Mouse (Mus musculus): Measurements from ENCODE around the gene Sec24d. TPM values are rescaled to one million over a fixed set of nuclear protein-coding genes. Genes with fewer than 3 reads are reported as not detected.

Sec24d gene
- polyA plus RNA-seq, 1 experiment from 2014 or later, result 32.5 TPM

- H3K9ac ChIP-seq (ENCODE audit: low read depth, low read length), result no peak overlapping the region
- no peak for ATAC-seq (replicated peaks; ENCODE audit: low FRiP score)
- no peak overlapping the region for H3K4me2 ChIP-seq
- no peaks in the 10 kb centered on the region for H3K9me3 ChIP-seq (ENCODE audit: control insufficient read depth, low read length)
- H3K4me1 ChIP-seq (replicated peaks; ENCODE audit: control insufficient read depth, insufficient read depth, low read length), result no peaks in the 10 kb centered on the region
- no peak overlapping the region for H3K4me3 ChIP-seq (ENCODE audit: low read depth, low read length)
- H3K27ac ChIP-seq (ENCODE audit: low read depth, low read length), result no peak overlapping the region
- no peaks in the 10 kb centered on the region for H3K36me3 ChIP-seq (ENCODE audit: control insufficient read depth, insufficient read depth, low read length)
- no peak for DNase-seq (ENCODE audit: low spot score)
- peaks cover 8% of the 10 kb centered on the region for H3K27me3 ChIP-seq (replicated peaks; ENCODE audit: control insufficient read depth, insufficient read depth, low read length)
Measured at GRCm38 (mm10) chr3:123237446-123237845, 29.8 kb upstream of the Sec24d start.

DNA sequence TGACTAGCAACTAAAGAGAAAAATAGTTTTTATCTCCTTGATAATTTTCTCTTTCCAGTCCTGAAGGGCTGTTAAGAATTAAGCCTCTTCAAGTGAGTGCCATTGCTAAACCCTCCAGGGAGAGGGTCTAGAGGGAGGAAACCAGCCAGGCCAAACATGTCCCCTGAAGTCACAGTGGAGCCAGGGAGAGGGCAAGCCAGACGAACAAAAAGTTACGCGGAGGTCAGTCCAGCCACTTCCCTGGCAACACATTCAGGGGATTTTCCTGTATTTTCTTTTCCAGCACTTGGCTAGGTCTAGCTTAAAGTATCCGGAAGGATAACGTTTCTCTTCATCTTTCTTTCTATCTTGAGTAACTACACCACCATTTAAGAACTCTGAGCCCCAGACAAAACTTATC, 22.9 kb upstream of the Sec24d start:
- no peaks in the 10 kb centered on the region for H3K4me1 ChIP-seq (replicated peaks; ENCODE audit: control insufficient read depth, insufficient read depth, low read length)
- 57% methylated on average over 5 of the region's 5 CpGs for WGBS
- no peak for DNase-seq (ENCODE audit: low spot score)
- no peak for ATAC-seq (replicated peaks; ENCODE audit: low FRiP score)
- H3K36me3 ChIP-seq (ENCODE audit: control insufficient read depth, insufficient read depth, low read length), result no peaks in the 10 kb centered on the region
- no peak overlapping the region for H3K9ac ChIP-seq (ENCODE audit: low read depth, low read length)
- H3K9me3 ChIP-seq (ENCODE audit: control insufficient read depth, low read length), result no peaks in the 10 kb centered on the region
- no peak overlapping the region for H3K27ac ChIP-seq (ENCODE audit: low read depth, low read length)
- no peak overlapping the region for H3K4me2 ChIP-seq
- H3K27me3 ChIP-seq (replicated peaks; ENCODE audit: control insufficient read depth, insufficient read depth, low read length), result no peaks in the 10 kb centered on the region
- H3K4me3 ChIP-seq (ENCODE audit: low read depth, low read length), result no peak overlapping the region

DNA sequence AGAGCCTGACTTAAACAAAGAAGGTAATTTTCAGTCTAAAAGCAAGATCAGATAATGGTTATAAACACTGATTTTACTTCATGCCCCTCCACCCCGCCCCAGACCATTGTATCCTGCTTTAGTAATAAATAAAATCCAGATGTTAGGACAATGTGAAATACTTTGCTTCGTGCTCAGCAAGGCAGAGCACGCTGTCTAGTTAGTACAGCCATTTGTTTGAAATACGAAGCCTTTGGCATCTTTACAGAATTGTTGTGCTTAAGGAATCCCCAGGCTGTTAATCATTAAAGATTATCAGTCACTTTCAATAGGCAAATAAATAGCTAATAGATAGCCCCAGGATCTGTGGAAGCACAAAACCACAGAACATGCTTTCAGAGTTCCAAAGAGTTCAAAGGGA, 21.6 kb upstream of the Sec24d start:
- no peak overlapping the region for H3K9ac ChIP-seq (ENCODE audit: low read depth, low read length)
- H3K4me2 ChIP-seq, result no peak overlapping the region
- 58% methylated on average over 4 of the region's 4 CpGs for WGBS
- no peaks in the 10 kb centered on the region for H3K36me3 ChIP-seq (ENCODE audit: control insufficient read depth, insufficient read depth, low read length)
- no peaks in the 10 kb centered on the region for H3K9me3 ChIP-seq (ENCODE audit: control insufficient read depth, low read length)
- ATAC-seq (replicated peaks; ENCODE audit: low FRiP score), result no peak
- H3K4me3 ChIP-seq (ENCODE audit: low read depth, low read length), result no peak overlapping the region
- no peak overlapping the region for H3K27ac ChIP-seq (ENCODE audit: low read depth, low read length)
- no peaks in the 10 kb centered on the region for H3K4me1 ChIP-seq (replicated peaks; ENCODE audit: control insufficient read depth, insufficient read depth, low read length)
- DNase-seq (ENCODE audit: low spot score), result no peak
- H3K27me3 ChIP-seq (replicated peaks; ENCODE audit: control insufficient read depth, insufficient read depth, low read length), result no peaks in the 10 kb centered on the region

DNA sequence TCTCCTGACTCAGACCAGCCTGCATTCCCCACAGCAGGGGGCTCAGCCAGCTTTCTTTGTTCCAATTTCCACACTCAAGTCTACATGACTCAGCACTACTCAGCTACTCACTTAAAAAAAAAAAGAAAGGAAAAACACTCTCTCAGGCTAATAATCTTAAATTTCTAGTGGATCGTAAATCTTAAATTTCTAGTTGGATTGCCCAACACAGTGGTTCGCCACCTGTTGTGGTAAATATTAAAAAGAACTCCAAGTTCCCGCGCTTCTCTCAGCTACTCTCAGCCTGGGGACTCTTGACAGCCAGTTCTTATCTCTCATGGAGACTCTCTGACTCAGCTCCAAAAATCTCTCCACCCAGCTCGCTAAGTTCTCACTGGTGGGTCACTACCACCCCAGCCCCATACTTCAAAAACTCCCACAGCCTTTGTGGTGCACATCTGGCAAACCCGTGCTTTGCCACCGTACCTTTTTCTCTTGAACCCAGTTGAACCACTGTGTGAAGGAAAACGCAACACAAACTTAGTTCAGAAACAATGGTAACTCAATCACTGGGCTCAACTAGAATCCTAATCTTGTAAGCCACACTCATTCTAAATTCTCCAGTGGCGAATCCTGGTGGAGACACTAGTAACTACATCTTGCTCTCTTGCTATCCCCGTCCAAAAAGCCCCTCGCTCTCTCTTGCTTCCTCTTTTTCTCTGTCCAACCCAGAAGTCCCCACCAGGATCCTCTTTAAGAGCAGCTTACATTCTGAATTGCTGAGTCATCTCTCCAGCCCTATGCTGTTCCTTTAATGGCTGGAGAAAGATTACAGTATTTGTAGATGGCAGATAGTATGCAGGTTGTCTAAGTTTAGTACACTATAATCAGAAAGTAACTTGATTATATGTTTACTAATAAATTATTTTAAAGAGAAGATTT, 10.8 kb upstream of the Sec24d start:
- ATAC-seq (replicated peaks; ENCODE audit: low FRiP score), result peak; percentile 66
- H3K36me3 ChIP-seq (ENCODE audit: control insufficient read depth, insufficient read depth, low read length), result no peaks in the 10 kb centered on the region
- no peak overlapping the region for H3K9ac ChIP-seq (ENCODE audit: low read depth, low read length)
- no peaks in the 10 kb centered on the region for H3K27me3 ChIP-seq (replicated peaks; ENCODE audit: control insufficient read depth, insufficient read depth, low read length)
- WGBS, result 49% methylated on average over 11 of the region's 11 CpGs
- H3K4me3 ChIP-seq (ENCODE audit: low read depth, low read length), result no peak overlapping the region
- DNase-seq (ENCODE audit: low spot score), result no peak
- H3K4me1 ChIP-seq (replicated peaks; ENCODE audit: control insufficient read depth, insufficient read depth, low read length), result no peaks in the 10 kb centered on the region
- no peaks in the 10 kb centered on the region for H3K9me3 ChIP-seq (ENCODE audit: control insufficient read depth, low read length)
- H3K4me2 ChIP-seq, result no peak overlapping the region
- H3K27ac ChIP-seq (ENCODE audit: low read depth, low read length), result no peak overlapping the region

DNA sequence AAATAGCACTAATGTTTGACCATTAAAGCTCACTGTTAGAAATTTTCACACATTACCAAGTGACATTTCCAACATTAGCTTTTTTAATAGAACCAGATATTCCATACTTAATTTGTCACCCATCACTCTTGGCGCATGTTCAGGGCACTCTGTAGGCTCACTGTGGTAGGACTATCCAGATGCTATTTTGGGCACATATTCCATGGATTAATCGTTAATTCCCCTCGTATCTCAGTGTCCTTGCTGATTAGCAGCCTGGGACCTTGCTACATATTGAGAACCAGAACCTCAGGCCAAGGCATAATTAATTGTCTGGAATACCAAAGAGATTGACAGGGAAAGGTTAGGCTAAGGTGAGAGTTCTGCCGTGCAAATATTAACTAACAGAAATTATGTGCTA, 8.5 kb upstream of the Sec24d start:
- no peak overlapping the region for H3K4me2 ChIP-seq
- no peaks in the 10 kb centered on the region for H3K27me3 ChIP-seq (replicated peaks; ENCODE audit: control insufficient read depth, insufficient read depth, low read length)
- no peak for ATAC-seq (replicated peaks; ENCODE audit: low FRiP score)
- WGBS, result 78% methylated on average over 4 of the region's 4 CpGs
- no peak overlapping the region for H3K9ac ChIP-seq (ENCODE audit: low read depth, low read length)
- no peak overlapping the region for H3K27ac ChIP-seq (ENCODE audit: low read depth, low read length)
- H3K4me1 ChIP-seq (replicated peaks; ENCODE audit: control insufficient read depth, insufficient read depth, low read length), result no peaks in the 10 kb centered on the region
- no peaks in the 10 kb centered on the region for H3K36me3 ChIP-seq (ENCODE audit: control insufficient read depth, insufficient read depth, low read length)
- no peak overlapping the region for H3K4me3 ChIP-seq (ENCODE audit: low read depth, low read length)
- DNase-seq (ENCODE audit: low spot score), result no peak
- no peaks in the 10 kb centered on the region for H3K9me3 ChIP-seq (ENCODE audit: control insufficient read depth, low read length)

DNA sequence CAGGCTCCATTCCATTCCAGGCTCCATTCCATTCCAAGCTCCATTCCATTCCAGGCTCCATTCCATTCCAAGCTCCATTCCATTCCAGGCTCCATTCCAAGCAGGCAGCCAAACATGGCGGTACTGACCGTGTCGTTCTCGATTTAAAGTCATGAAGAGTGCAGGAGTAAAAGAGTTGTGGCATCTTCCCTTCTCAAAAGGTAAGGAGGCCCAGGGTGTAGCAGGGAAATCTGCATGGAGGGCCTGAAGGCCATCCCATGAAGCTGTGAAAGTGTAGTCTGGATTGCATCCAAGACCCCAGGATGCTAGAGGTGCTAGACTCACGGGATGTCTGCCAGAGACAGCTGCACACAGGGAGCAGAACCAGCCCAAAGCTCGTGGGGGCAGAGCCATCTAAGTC, 2.5 kb upstream of the Sec24d start:
- H3K4me3 ChIP-seq (ENCODE audit: low read depth, low read length), result no peak overlapping the region
- H3K27ac ChIP-seq (ENCODE audit: low read depth, low read length), result no peak overlapping the region
- no peak overlapping the region for H3K9ac ChIP-seq (ENCODE audit: low read depth, low read length)
- DNase-seq (ENCODE audit: low spot score), result no peak
- H3K4me2 ChIP-seq, result no peak overlapping the region
- 61% methylated on average over 6 of the region's 6 CpGs for WGBS
- H3K9me3 ChIP-seq (ENCODE audit: control insufficient read depth, low read length), result no peaks in the 10 kb centered on the region
- H3K36me3 ChIP-seq (ENCODE audit: control insufficient read depth, insufficient read depth, low read length), result no peaks in the 10 kb centered on the region
- H3K27me3 ChIP-seq (replicated peaks; ENCODE audit: control insufficient read depth, insufficient read depth, low read length), result peaks cover 8% of the 10 kb centered on the region; the same call in 1 of the 2 replicates
- H3K4me1 ChIP-seq (replicated peaks; ENCODE audit: control insufficient read depth, insufficient read depth, low read length), result no peaks in the 10 kb centered on the region
- no peak for ATAC-seq (replicated peaks; ENCODE audit: low FRiP score)

DNA sequence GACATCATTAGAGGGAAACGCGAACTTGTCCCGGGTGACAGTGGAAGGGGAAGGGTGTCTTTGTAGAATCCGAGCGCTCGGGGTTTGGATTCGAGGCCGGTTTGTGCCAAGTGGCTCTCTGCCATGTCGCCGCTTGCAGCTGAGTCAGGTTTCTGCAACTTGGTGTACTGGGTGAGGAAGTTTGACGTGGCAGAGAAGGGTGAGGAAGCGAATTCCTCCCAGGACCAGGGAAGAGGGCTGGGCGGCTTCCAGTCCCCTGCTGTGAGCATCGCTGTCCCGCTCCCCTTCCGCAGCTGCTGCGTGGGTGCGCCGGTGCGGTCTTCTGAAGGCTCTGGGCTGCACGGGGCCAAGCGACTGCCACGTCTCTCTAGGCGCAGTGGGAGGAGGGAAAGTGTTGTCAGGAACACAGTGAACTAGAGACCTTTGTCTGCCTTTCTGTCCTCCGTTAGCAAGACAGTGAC, 516 bp downstream of the Sec24d start:
- ATAC-seq (replicated peaks; ENCODE audit: low FRiP score) (peak; percentile 36), DNase-seq (ENCODE audit: low spot score) (peak; percentile 57)
- H3K27ac ChIP-seq (ENCODE audit: low read depth, low read length), result no peak overlapping the region

GRCm38 (mm10) chr3:123282866-123283615, 15.8 kb downstream of the Sec24d start:
- WGBS, result 68% methylated on average over 12 of the region's 12 CpGs
- Histone ChIP-seq H3K4me1 (replicated peaks; ENCODE audit: control insufficient read depth, insufficient read depth, low read length) (no peaks in the 10 kb centered on the region), H3K4me2 (no peak overlapping the region), H3K9me3 (ENCODE audit: control insufficient read depth, low read length) (no peaks in the 10 kb centered on the region), H3K4me3 (ENCODE audit: low read depth, low read length) (no peak overlapping the region), H3K36me3 (ENCODE audit: control insufficient read depth, insufficient read depth, low read length) (peaks cover 6% of the 10 kb centered on the region; the same call in 1 of the 2 replicates), H3K27me3 (replicated peaks; ENCODE audit: control insufficient read depth, insufficient read depth, low read length) (no peaks in the 10 kb centered on the region), H3K27ac (ENCODE audit: low read depth, low read length) (no peak overlapping the region), H3K9ac (ENCODE audit: low read depth, low read length) (no peak overlapping the region)
- ATAC-seq (replicated peaks; ENCODE audit: low FRiP score), result no peak
- no peak for DNase-seq (ENCODE audit: low spot score)

More for the DNA sequence above, 516 bp downstream of the Sec24d start:
- Histone ChIP-seq H3K9ac (ENCODE audit: low read depth, low read length) (peak overlapping the region; percentile 65), H3K27me3 (replicated peaks; ENCODE audit: control insufficient read depth, insufficient read depth, low read length) (peaks cover 10% of the 10 kb centered on the region; the same call in 1 of the 2 replicates), H3K36me3 (ENCODE audit: control insufficient read depth, insufficient read depth, low read length) (peaks cover 3% of the 10 kb centered on the region; the same call in 1 of the 2 replicates), H3K4me3 (ENCODE audit: low read depth, low read length) (peak overlapping the region; percentile 70), H3K4me2 (peak overlapping the region; percentile 80), H3K9me3 (ENCODE audit: control insufficient read depth, low read length) (no peaks in the 10 kb centered on the region), H3K4me1 (replicated peaks; ENCODE audit: control insufficient read depth, insufficient read depth, low read length) (no peaks in the 10 kb centered on the region)
- WGBS, result 1% methylated on average over 24 of the region's 25 CpGs
